Mouse (Mus musculus): Measurements from ENCODE around the gene Ppm1e.
A peak's percentile ranks its signal among the peaks of the same experiment; 100 is the strongest.
"Not testable (repeated sequence)": the region's sequence is repeated elsewhere in the genome, so short reads cannot be mapped to it uniquely, and the experiment has no call there.

Ppm1e gene

DNA sequence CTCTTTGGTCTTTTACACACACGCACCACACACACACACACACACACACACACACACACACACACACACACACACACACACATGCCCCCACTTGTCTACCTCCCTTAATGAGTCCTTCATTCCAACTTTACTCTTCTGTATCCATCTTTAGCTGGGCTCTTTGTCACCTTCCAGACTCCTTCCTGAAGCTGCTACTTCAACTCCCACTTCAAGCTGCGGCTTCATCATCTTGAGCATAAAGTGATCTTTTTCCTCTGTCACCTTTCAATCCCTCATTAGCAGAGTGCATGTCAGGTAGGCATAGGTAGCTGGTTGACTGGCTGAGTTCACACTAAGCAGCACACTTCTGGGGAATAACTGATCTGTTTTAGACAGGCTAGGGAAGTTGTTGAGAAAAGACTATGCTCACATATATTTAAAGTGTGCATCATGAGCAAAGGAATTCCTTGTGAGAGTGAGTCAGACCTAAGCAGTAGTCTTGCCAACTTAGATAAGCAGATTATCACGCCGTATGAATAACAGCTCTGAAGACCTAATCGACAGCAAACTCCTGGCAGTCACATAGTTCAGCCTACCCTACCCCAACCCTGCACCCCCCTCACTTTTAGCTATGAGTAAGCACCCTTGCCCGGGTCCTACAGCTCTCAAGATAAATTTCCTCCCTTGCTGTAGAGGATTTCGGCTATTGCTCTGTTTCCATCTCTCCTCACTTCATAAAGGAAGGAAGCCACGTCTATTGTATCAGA lies 49.3 kb downstream of the Ppm1e start:
- no peak for DNase-seq (ENCODE audit: low spot score in 2 of 2)

DNA sequence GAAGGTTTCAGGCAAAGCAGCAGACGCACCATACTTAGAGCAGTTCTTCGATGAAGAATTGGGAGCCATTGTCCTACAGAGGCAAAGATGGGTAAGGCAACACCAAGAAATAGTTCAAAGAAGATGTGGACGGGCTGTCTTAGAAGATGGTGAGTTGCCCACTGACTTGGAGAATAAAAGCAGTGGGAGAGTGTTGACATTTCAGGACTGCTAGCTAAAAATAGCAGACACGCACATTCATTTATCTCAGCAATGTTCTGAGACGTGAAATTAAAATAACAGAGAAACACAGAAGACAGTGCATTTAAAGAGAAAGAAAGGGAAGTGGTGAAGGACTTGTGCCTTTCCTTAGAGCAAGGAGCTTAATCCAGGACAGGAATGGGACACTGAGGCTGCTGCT lies 59.8 kb downstream of the Ppm1e start:
- DNase-seq (ENCODE audit: low spot score in 2 of 2): no peak

DNA sequence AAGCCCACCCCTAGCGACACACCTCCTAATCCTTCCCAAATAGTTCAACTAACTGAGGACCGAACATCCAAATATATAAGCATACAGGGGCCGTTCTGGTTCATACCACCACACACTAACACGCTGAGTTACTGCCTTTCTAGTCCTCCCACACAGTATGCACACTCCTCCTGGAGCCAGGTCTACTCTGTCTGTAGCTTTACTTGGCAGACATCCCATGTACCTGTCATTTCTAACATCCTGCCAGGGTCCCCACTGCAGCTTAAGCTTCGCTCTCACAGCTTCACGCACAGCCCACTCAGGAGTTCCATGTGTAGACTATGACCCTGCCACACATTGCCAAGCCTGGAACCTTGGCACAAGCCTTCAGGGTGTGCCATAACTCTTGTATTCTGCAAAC lies 62.4 kb downstream of the Ppm1e start:
- DNase-seq (ENCODE audit: low spot score in 2 of 2): no peak

DNA sequence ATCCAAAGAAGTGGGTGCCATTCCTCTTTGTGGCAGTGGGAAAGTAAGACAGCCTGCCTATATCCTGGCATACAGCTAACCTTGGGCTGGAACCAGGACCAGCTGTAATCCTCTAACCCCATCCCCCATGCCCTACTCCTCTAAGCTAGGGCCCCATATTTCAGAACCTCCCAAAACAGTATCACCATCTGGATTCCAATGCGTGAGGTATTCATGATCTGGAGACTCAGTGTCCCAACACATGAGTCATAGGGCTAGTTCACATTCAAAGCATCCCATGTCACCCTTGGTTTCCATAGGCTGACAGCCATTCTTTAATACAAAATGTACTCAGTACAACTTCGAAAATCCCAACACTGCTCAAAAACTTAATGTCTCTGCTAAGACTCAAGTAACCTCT lies 63.2 kb downstream of the Ppm1e start:
- no peak for DNase-seq (ENCODE audit: low spot score in 2 of 2)

DNA sequence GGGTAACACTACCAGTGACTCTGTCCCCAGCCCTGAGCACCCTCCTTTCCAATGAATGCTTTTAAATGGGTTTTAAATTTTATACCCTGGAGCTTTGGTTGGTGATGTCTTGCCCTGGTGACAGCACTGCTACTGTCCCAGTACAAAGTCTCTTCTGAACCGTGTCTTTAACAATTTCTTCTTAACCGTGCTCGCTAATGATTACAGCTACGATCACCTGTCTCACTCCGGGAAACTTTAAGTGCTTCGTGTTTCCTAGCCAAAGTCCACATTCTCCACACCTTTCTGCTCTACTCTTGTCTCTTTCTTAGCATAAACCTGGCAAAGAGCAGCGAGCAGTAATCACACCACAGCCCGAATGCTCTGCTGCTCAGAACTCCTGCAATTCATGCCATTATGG lies 69.5 kb downstream of the Ppm1e start:
- DNase-seq (ENCODE audit: low spot score in 2 of 2): no peak

DNA sequence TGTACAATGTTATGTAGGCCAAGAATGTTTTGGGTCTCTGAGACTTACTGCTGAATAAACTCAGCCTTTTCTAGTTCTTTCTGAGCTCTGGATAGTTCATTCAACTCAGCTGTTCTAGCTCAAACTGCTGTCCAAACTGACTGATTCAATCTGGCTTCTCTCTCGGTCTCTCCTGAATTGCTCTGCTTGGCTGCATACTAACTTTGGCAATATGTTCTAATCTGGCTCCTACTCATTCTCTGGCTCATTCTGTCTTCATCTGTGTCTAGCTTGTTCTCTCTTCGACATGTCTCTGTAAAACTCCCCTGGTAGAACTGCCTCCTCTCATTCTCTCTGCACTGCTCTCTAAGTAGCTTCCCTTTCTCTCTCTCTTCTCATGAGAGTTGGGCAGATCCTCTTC lies 72.6 kb downstream of the Ppm1e start:
- DNase-seq (ENCODE audit: low spot score in 2 of 2): no peak

DNA sequence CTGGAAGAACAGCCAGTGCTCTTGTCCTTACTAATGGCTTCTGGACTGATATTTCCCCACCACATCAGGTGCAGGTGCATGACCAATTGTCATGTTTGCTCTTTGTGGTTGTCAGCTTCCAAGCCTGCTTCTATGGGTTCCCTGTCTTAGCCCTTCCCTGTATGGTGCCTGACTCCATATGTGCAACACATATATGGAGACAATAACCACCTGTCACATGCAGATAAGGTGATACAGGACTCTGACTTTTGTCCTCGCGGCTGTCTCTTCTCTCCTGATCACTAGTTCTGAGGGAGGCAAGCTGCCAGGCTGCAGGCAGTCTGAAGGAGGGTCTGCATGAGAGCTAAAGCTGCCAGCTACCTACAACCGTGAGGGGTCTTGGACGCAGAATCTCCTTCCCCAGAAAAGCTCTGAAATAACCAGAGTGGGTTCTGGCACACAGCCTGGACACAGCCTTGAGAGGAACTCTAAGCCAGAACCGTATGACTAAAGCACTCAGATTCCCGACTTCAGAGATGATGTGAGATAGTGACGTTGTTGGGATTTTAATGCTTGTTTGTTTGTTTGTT lies 76.8 kb downstream of the Ppm1e start:
- no peak for DNase-seq (ENCODE audit: low spot score in 2 of 2)

DNA sequence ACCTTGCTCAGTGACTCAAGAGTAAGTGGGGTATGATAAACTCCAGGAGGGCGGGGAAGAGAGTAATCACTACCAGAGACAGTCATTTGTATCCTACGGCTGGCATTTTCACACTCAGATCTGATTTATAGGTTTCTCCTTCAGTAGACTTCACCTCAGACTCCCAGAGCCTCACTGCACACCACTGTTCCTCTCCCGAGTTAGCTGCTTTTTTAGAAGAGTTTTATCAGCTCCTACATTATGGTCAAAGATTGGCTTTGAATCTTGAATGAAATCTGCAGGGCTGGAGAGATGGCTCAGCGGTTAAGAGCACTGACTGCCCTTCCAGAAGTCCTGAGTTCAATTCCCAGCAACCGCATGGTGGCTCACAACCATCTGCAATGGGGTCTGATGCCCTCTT lies 79.4 kb downstream of the Ppm1e start:
- DNase-seq (ENCODE audit: low spot score in 2 of 2): no peak

DNA sequence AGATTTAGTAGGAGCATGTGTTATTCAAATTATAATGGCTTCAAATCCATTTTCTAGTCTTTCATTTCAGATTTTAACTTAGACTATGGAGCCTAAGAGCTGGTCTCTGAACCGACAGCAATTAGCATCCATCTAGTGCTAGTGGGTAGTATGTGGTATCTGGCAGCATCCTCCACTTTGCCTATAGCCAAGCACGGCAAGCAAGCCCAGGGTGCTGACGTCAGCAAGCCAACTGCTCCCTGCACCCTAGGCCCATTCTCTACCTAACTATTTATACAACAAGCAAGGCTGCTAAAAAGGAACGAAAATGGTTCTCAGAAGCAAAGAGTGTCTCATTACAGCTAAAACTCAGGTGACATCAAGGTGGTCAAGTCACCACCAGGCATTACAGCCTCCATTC lies 80.0 kb downstream of the Ppm1e start:
- DNase-seq (ENCODE audit: low spot score in 2 of 2): no peak

DNA sequence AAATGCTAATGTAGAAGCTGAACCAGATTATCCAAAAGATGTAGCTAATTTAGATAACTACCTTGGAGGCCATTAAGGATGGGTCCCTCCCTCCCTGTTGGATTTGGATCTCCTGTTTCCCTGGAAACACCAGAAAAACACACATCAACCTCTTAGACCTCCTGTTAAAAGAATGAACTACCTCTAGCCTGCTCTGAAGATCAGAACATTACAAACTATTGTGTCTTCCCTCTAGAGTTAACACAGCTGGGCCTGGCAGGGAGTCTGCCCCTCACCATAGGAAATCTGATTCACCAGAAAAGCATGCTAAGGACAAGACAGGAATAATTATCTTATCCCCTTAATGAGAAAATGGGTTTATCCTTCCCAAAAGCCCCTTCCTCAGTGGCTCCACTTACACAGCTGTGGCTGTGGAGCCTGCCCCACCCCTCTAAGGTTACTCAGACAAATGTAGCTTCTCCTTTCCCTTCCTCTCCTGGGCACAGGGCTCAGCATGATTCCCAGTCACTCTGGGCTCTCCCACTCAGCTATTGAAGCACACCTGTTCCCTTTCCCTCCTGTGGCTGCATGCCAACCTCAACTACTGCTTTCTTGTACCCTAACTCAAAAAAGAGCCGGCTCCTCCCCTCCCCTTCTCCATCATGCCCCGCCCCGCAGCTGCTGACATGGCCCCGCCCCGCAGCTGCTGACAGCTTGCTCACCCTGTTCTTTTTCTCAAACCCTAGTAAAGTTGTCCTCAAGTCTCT lies 82.4 kb downstream of the Ppm1e start:
- DNase-seq (ENCODE audit: low spot score in 2 of 2): peak in 1 of 2 experiments; percentile 11

DNA sequence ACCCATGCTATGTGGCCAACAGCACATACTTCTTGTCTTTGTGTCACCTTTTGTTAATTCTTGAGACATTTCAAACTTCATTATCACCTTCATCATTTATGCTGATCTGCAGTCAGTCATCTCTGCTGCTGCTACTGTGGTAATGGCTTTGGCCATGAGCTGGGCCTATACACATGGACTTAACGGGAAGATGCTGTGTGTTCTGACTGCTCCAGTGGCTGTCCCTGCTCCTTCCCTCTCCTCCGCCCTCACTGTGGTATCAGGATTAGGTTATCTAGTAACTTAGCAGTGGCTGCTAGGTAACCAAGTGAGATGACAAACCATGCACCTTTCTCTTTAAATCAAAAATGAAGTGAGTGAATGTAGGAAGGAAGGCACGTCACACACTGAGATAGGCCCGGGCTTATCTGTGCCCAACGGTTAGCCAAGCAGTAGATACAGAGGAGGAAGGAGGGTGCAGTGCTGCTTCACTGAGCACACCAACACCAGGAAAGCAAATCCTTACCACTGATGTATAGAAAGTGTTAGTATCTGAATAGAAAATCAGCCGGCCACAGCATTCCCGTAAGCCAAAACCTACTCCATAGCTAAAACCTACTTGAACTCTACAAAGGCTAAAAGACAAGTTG lies 83.3 kb downstream of the Ppm1e start:
- DNase-seq (ENCODE audit: low spot score in 2 of 2): no peak

DNA sequence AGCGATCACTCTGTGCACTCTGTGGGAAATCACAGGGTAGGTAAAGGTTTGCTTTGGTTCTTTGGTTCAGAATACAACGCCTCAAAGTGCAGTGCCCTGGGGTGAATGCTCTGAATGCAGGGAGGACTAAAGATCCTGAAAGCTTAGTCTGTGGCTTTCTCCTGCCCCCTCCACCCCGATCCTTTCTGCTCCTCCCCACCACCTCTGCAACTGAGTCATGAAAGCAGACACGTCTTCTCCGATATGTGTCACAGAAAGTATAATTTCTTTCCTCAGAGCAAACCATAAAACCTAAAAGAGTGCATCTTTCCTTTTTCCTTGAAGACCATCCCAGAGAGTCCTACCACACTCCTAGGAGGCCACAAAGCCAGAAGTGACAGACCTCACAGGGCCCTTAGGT lies 86.1 kb downstream of the Ppm1e start:
- DNase-seq (ENCODE audit: low spot score in 2 of 2): no peak

DNA sequence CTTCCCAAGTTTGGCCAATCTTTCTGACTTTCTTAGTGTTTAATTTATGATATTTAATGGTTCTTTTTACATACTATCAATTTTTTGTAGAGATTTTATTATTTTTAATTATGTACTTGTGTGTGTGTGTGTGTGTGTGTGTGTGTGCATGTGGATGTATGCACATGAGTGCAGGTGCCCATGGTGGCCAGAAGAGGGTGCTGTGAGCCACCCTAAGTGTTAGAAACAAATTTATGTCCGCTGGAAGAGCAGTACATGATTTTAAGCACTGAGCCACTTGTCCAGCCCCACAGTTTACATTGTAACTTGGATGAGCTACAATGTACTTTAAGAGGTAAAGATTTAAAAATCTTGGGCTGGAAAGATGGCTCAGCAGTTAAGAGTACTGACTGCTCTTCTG lies 87.3 kb downstream of the Ppm1e start:
- no peak for DNase-seq (ENCODE audit: low spot score in 2 of 2)

DNA sequence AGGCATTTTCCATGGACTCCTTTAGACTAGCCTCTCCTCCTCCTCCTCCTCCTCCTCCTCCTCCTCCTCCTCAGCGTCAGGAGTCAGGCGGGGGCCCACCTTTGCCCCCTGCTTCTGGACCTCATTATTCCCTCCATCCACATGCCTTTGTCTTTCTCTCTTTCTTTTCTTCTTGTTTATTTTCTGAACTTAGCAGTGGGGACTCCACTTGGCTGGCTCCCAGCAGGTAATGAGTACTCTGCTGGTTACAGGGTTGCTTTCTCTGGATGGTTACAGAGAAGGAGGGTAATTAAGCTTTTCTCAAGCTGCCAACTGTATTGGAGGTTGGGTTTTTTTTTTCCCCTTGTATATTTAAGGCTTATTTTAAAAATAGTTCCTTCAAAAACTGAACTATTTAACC lies 87.9 kb downstream of the Ppm1e start:
- no peak for DNase-seq (ENCODE audit: low spot score in 2 of 2)

DNA sequence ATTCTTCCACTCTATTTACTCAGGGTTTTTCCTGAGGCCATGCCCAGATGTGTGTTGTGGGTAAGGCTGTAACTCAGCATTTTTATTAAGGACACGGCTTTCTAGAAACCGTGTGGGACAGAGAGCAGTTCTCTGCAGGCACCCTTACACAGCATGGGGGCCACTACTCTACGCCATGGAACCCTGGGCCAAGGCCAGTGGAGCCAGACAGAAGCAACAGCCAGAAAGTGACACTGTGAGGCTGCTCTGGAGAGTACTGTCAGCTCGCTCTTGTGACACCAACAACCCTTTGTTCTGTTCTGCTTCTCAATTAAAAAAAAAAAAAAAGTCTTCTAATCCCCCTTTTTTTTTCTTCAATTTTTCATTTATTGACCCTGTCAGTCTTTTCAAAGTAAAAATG lies 88.4 kb downstream of the Ppm1e start:
- DNase-seq (ENCODE audit: low spot score in 2 of 2): no peak

DNA sequence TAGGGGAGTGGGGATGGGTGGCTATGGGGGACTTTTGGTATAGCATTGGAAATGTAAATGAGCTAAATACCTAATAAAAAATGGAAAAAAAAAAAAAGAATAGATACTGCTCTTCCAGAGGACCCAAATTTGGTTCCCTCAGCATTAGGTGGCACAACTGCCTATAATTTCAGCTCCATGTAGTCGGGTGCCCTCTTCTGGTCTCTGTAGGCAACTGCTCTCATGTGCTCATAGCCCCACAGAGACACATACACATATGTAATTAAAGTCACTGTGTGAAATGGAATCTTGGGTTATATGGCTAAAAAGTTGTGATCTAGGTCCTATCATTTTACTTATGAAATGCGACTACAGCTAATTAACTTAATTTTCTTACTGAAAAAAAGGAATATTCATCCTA lies 90.0 kb downstream of the Ppm1e start:
- DNase-seq (ENCODE audit: low spot score in 2 of 2): no peak

DNA sequence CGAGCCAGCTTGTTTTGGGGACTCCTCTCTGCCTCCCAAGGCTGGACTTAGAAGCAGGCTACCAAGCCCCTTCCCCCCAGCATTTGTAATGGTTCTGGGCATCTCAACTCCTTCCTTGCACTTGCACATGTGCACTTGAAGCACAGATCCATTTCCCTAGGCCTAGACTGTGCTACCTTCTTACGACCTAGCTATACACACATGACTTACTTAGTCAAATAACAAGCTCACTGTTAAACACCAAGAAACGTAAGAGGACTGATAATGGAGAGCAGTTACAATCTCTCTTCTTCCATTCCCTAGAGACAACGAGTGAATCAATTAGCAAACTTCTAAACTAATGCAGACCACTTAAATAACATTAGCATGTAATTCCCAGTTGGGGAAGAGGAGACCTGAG lies 92.6 kb downstream of the Ppm1e start:
- no peak for DNase-seq (ENCODE audit: low spot score in 2 of 2)

DNA sequence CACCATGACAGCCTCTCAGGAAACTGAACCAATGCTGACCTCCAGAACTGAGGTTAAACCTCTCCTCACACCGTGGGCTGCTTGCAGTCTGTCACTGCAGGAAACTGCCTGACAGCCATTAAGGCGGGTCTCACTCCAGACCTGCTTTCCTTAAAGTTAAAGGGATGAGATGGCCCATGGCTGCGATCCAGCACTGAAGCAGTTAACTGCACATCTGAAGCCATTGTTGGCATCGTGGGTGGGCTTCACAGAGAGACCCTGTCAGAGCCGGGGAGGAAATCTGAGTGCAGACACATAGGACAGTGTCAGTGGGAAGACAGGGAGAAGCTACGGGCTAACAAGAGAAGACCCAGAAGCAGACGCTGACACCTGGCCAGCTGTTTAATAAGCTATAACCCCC lies 94.9 kb downstream of the Ppm1e start:
- DNase-seq (ENCODE audit: low spot score in 2 of 2): no peak

DNA sequence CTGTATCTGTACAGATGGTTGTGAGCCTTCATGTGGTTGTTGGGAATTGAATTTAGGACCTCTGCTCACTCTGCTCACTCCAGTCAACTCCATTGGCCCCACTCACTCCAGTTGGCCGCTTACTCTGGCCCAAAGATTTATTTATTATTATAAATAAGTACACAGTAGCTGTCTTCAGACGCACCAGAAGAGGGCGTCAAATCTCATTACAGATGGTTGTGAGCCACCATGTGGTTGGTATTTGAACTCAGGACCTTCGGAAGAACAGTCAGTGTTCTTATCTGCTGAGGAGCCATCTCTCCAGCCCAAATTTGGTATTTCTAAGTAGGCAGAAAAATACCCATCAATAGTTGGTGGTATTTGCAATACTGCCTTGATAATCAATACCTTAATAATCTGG lies 97.1 kb downstream of the Ppm1e start:
- DNase-seq (ENCODE audit: low spot score in 2 of 2): not testable (repeated sequence)

DNA sequence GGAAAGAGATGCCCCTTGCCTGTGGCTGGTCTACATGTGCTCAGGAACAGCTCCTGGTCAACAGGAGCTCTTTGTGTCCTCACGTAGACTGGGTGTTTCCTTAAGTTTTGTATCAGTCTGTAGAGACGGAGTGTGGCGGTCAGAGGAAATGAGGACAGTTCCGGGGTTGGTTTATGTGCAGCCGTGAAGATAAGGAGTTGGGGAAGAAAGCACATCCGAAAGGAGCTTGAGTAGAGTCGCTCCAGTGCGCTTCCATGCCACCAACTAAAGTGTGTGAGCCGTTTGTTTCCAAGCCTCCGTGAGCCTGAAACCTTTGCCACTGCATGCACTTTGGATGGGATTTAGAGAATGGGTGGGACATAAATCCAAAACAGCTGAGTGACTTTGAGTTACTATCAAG lies 99.0 kb downstream of the Ppm1e start:
- no peak for DNase-seq (ENCODE audit: low spot score in 2 of 2)

DNA sequence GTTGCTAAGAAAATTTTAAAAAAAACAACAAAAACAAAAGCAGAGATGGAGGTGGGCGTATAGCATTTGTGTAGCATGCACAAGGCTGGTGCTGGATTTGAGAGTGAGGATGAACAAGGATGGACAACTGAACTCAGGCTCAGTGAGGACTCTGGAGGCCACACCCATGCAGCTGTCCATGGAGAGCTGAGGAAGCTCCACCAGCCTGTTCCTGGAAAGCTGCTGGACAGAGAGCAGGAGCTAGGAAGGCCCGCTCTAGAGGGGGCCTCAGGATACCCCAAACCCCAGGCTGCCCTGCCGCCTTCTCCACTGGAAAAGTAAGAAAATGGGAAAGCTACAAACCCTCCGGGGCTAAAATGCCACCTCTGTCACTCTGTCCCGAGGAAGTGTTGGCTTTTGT lies 101.5 kb downstream of the Ppm1e start:
- no peak for DNase-seq (ENCODE audit: low spot score in 2 of 2)

DNA sequence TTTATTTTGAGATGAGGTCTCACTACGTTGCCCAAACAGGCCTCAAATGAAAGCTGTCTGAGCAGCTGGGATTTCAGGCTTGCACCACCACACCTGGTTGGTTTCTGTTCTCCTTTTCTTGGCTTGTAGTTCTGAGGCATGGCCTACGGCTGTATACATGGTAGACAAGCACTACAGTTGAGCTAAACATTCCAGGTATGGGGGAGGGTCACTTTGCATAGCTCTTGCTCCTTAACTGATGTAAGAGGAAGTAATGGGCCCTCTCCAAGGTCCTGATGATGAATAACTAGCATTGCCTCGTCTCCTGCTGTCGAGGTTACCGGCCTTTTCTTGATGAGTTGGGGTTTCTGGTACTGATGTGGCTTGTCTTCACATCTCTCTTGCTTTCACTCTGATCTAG lies 104.7 kb downstream of the Ppm1e start:
- peak in 1 of 2 experiments; percentile 15 for DNase-seq (ENCODE audit: low spot score in 2 of 2)

DNA sequence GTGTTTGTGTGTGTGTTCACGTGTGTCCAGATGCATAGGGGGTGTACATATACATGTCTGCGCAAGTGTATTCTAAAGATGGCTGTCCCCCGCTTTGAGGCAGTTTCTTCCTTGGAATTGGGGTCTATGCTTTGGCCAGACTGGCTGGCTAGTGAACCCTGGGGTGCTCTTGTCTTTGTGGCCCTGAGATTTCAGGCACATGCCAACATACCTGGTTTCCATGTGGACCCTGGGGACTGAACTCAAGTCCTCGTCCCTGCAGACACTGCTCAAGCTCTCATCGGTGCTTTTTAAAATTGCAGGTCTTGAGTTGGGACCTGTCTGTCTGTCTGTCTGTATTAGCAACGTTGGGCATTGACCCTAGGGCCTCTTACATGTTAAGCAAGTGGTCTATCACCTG lies 105.5 kb downstream of the Ppm1e start:
- DNase-seq (ENCODE audit: low spot score in 2 of 2): no peak
